Mouse (Mus musculus): ENCODE data around the gene Gm20737. TPM values are rescaled to one million over a fixed set of nuclear protein-coding genes. Genes with fewer than 3 reads are reported as not detected.

Gene Gm20737
- polyA plus RNA-seq (2015; fragmentation: Illumina TruSeq; extraction: RNeasy Lipid Tissue Mini Kit (QIAGEN cat#74804); ENCODE audit: insufficient read depth, low replicate concordance) = not detected

GRCm38 (mm10) chrY:10535942-10536341, at the start of gene Gm20737:
Gene Gm20737, minus strand, starts transcription at chrY:10536042.

GRCm38 (mm10) chrY:10553153-10553552, 17.3 kb upstream of the Gm20737 start, which contains the start of gene Gm21775:
Gene Gm21775, plus strand, starts transcription at chrY:10553453.

Other genes starting within 250 kb of the Gm20737 start
- not detected for gene Gm20834, start 211.5 kb downstream of the Gm20737 start, polyA plus RNA-seq (2015; fragmentation: Illumina TruSeq; extraction: RNeasy Lipid Tissue Mini Kit (QIAGEN cat#74804); ENCODE audit: insufficient read depth, low replicate concordance)
- gene Gm28510, start 123.3 kb downstream of the Gm20737 start, polyA plus RNA-seq (2015; fragmentation: Illumina TruSeq; extraction: RNeasy Lipid Tissue Mini Kit (QIAGEN cat#74804); ENCODE audit: insufficient read depth, low replicate concordance) = not detected
- gene Gm21775, start 17.4 kb upstream of the Gm20737 start, polyA plus RNA-seq (2015; fragmentation: Illumina TruSeq; extraction: RNeasy Lipid Tissue Mini Kit (QIAGEN cat#74804); ENCODE audit: insufficient read depth, low replicate concordance) = not detected
- gene Gm21900, start 80.3 kb upstream of the Gm20737 start, polyA plus RNA-seq (2015; fragmentation: Illumina TruSeq; extraction: RNeasy Lipid Tissue Mini Kit (QIAGEN cat#74804); ENCODE audit: insufficient read depth, low replicate concordance) = not detected
- gene Gm20777, start 216.4 kb upstream of the Gm20737 start, polyA plus RNA-seq (2015; fragmentation: Illumina TruSeq; extraction: RNeasy Lipid Tissue Mini Kit (QIAGEN cat#74804); ENCODE audit: insufficient read depth, low replicate concordance) = not detected